Mouse (Mus musculus) natural killer cell, adult 2 months (primary cell): ENCODE measurements around the gene Cnih3.

Experiments
- DNase-seq, 2 experiments: peaks; one replicate each; pipeline ENCODE4 v3.0.0; 2022; ENCODE audit warnings: low spot score in 2 of 2

The Cnih3 gene

DNA sequence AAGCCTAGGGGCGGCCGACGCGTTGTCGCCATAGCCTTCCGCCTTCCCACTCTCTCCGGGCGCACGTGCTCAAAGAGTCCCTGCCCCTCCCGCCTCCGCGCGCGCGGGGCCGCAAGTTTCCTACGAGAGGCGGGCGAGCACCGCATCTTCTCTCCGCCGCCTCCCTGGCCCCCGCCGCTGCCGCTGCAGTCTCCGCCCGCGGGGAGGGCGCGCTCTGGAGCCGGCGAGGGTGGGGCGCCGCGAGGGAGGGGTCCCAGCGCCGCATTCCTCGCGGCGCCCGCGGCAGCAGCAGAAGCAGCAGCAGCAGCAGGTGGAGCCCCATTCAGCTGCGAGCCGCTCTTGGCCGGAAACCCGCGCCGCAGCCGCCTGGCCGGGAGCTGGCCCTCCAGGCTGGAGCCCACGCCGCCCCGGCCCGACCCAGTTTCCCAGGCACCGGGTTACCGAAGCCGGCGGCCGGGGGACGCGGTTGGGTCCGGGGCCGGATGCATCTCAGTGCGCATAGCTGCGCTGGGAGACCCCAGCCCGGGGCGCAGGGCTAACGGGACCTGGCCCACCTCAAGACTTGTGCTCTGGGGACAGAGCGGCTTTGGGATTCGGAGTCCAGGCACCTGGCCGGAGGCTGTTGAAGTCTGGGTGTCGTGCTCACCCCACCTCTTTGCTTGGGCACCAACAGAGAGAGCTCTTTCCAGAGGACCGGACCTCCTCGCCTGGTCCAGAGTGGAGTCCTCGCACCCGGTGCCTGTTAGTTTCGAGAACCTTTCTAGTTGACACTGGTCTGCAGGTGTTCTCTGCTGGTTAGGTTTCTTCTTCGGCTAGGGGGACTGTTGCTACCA is at the start of gene Cnih3:
TSS of gene Cnih3 (plus strand) at position 262 of the 833 bp plus-strand sequence.
- peak in 1 of 2 experiments; percentile 16 for DNase-seq

DNA sequence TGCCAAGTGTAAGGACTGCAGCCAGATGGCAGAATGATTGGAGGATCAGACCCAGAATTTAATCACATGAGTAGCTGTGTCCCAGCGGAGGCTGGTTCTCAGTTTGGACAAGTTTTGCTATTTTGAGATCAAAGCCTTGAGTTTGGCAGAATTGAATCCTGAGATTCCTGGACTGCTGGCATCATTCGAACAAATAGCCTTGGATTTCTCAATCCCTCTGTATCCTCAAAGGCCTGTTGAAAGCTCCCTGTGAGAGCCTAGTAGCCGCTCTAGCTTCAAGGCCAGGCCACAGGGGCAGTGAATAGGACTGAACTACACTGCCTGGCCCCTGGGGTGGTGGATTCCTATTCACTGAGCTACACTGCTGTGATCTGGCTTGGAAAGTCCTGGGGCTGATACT is 44.4 kb upstream of the Cnih3 start:
- DNase-seq: no peak

DNA sequence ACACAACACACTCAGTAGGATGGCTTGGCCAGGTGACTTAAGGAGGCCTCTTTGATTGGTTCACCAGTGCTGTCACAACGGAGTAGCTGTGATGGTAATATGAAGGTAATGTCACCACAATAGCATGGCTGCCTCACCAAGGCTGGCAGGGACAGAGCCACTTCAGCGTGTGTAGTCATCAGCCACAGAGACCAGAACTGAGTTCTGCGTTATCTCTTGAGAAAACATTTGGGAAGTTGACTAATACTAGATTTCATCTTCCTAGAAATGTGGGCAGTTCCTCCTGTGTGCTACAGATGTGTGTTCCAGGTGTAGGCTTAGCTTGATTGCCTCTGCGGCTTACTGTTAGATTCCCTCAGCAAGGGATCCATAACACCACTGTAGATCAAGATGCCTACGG is 41.7 kb upstream of the Cnih3 start:
- no peak for DNase-seq

DNA sequence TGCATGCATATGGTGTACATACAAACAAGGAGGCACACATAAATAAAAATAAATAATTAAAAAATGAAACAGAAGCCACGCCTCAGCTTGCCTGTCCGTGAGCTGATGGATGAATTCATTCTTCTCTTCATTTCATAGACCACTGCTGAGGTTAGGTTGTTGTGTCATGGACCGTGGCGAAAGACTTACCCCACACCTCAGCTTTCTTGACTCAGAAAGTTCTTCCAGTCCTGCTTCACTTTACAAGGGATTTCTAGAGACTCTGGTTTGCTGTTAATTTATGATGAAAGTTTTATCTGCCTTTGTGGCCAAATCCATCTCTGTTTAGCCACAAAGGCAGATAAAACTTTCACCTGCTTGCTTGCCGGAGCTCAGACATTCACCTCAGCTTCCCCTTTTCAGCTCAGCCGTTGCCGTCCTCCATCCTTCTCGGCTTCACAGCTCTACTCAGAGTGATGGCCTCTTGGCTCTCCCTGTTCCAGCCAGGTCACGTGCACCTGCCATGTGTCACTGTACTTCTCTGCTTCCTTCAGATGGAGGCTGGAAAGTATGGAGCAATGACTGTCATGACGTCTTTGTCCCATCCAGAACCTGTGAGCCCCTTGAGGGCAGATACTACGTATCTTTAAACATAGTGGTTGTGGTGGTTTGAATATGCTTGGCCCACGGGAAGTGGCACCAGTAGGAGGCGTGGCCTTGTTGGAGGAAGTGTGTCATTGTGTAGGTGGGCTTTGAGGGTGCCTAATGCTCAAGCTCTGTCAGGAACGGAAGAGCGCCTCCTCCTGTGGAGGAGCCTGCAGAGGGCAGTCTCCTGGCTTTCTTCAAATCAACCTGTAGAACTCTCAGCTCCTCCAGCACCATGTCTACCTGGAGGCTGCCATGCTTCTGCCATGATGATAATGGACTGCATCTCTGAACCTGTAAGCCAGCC is 40.0 kb upstream of the Cnih3 start:
- DNase-seq: no peak

DNA sequence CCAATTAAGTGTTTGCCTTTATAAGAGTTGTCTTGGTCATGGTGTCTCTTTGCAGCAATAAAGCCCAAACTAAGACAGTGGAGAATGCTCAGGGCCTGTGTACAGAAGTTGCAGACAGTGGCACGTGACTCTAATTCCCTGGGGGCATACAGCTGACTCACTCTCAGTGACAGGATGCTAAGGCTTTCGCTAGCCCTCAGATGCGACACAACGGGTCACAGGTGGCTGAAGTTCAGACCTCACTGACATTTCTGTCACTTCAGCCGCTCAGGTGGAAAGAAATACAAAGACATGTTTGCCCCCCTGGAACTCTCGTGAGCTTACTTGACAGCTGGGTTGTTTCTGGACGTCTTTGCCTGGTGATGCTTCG is 39.4 kb upstream of the Cnih3 start:
- DNase-seq: peak in 1 of 2 experiments; percentile 49

DNA sequence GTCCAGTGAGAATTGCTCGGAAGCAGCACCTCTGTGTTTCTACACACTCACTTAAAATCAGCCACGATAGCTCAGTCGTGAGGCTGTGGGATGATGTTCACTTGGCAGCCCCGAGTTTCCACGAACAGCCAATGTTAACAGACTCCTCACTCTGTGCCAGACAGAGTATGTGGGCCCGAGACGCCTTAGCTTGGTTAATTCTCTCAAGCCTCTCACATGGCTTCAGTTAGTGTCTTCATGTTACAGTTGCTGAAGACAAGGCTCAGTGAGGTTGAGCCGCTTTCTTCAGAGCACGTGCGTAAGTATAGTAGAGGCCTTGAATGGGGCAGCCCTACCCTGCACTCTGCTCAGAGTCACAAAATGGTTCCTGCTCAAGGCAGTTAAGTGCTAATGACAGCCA is 38.1 kb upstream of the Cnih3 start:
- DNase-seq: no peak

DNA sequence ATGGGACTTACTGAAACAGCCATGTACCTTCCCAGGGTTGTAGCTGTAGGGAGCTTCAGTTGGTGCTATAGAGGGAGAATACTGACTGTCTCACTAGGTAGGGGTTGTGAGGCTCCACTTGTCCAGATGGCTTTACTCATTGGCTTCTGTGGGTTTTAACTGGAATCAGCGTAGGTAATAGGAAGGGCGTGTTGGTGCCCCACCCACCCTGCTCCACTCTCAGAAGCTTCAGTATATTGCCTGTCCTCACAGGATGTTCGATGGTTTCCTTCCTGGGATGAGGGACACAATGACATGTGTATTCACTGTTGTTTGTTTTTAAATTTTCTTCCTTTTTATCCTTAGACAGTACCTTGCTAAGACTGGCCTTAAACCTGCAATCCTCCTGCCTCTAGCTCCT is 37.1 kb upstream of the Cnih3 start:
- no peak for DNase-seq

DNA sequence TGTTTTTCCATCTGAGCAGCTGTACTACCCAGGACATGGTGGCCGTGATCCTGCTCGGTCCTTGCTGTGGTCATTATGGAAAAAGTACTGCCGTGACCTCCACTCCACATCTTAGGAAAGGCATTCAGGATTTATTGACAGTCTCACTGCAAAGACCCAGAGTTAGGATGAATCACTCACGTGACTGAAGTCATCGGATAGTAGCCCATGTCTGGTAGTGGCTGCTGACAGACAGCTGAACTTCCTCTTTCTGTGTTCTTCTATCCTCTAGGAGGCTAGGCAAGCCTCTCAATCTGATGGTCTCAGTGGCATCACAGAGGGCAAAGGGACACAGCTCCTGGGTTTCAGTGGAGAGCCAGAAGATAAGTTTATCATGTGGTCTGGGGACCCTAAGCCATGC is 35.9 kb upstream of the Cnih3 start:
- DNase-seq: peak in 1 of 2 experiments; percentile 19

DNA sequence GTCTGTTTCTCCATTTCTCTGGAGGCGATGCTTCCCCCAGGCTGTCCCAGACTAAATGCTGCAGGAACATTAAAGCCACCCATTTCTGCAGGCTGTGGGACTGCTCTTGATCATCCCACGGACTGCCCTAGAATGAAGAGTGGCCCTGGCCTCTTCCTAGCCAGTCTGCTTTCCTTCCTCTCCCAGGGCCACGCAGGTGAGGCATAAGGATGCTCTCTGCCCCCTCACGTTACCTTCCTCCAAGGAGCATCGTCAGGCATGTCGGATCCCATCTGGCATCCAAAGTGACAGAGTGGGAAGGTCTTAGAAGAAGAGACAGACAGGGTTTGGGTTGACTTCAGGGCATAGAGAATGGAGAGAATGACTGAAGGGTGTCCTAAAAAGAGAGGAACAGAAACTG is 33.0 kb upstream of the Cnih3 start:
- DNase-seq: no peak

DNA sequence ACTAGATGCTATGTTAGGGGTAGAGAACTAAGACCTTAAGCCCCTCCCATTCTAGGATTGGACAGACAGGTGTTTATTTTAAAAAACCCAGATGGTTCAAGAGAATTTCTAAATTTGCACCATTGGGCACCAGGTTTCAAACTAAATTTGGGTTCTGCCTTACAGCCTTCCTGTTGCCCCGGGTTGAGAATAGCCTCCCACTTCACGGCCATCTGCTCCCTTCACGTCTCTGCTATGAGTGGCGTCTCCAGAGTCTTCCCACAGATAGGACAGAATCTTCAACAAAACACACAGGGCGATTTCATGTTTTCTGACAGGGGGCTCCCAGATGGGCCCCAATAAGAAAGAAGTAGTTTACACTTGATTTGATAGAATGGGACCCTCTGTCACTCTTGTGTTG is 31.3 kb upstream of the Cnih3 start:
- DNase-seq: no peak

DNA sequence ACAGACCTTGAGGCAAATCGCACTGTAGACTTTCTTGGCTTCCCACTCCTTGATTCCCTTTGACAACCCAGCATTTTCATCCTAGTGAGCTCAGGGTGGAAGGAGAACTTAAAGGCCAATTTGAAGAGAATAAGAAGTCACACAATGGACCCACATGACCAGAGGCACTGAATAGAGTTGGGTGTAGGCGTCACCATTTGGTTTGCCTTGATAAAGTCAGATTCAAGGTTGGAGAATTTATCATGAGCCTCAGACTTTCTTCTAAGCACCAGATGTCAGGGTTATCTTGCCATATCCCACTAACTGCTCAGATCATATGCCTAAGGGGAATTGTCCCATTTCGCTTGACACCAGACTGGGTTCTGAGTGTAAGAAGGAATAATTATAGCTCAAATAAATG is 29.3 kb upstream of the Cnih3 start:
- no peak for DNase-seq

DNA sequence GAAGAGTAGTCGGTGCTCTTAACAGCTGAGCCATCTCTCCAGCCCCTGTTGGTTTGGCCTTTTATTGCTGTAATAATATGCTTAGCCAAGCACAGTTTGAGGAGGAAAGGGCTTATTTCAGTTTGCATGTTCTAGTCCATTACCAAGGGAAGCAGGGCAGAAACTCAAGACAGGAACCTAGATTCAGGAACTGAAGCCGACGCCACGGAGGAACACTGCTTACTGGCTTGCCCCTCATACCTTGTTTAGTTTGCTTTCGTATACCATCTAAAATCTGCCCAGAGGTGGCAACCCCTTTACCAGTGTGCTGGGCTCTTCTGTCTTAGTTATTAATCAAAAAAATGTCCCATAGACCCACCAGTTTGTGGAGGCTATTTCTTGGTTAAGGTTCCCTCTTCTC is 25.3 kb upstream of the Cnih3 start:
- DNase-seq: no peak

DNA sequence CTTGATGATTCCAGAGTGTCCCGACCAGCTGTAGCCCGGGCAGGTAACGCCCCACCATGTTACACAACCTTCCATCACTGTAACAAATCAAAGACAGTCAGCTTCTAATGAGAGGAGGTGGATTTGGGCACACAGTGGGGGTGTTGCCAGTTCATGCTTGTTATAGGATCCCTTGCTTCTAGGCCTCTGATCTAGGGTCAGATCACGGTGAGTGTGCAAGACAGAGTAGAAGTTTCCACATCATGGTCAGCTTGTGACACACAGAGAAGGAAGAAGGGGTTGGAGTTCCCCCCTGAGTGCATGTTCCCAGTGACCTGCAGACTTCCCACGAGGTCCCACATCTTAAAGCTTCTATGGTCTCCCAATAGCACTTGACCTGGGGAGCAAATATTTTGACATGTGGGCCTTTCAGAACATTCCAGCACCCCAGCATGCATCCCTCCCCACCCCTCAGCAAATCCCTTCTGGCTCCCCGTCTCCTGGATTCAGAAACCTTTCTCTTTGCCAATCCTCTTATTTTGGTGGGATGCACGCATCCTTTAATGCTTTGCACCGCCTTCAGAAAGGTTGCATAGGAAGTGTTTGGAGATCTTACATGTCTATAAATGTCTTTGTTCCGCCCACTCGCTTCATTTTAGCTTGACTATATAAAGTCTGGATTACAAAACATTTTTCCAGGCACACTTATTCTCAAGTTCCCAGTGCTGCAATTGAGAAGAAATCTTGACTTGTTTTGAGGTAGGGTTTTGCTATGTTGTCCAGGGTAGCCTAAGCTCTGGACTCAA is 24.6 kb upstream of the Cnih3 start:
- DNase-seq: no peak

DNA sequence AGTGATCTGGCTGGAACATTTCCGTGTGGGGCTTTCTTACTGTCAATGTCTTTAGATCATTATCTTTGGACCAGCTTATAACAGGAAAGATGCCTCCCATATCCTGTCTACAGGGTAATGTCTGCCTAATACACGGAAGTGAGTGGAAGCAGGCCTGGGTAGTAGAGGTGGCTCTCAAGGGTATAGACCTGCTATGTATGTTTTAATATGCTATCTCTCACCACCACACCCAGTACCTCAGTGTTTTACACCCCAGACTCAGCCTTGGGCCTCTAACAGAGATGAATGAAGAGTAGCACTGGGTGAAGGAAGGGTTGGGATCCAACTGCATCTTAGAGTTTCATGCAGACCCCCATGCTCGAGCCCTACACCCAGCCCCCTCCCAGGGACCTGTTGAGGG is 23.3 kb upstream of the Cnih3 start:
- DNase-seq: no peak

DNA sequence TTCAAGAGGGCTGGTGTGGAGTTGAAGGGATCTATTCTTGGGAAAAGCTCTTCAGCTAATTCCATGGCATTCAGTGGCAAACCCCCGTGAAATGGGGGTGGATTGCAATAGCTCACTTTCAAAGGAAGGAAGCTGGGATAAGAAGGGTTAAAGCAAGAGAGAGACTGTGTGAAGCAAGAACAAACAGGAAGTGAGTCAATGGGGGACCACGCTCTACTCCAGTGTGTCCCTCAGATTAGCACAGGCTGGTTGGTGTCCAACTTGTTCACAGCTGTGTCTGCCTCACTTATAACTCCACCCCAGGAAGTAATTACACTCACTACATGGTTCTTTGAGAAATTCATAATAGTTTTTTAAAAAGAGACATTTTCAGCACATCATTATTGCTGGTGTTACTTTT is 19.8 kb upstream of the Cnih3 start:
- peak; percentile 23 to 34 for DNase-seq

DNA sequence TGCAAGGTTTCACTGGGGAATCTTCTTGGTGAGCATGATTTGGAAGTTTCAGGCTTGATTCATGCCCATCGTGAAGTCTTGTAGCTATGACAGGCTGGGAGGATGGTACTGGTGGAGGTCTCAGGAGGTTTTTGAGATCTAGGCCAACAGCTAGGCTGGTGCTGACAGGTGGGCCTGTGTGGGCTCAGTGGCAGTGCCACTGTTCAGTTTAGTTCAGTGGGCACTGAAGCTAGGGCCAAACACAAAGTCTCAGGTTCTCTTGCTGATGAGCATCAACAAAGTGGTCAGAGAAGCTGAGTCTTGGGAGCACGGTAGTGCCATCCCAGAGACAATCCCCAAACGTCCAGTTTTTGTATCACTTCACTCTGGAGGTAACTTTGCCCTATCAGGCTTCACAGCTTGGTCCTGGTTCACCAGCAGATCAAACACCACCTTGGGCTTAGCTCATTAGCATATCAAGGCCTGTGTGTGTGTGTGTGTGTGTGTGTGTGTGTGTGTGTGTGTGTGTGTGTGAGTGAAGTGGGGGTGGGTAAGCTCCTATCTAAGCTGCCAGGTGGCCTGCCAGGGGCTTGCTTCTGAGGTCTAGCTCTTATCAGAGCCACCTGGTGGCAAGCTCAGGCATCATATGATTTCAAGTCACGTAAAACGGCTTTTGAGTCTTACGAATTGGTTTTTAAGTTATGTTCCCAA is 18.0 kb upstream of the Cnih3 start:
- DNase-seq: no peak

DNA sequence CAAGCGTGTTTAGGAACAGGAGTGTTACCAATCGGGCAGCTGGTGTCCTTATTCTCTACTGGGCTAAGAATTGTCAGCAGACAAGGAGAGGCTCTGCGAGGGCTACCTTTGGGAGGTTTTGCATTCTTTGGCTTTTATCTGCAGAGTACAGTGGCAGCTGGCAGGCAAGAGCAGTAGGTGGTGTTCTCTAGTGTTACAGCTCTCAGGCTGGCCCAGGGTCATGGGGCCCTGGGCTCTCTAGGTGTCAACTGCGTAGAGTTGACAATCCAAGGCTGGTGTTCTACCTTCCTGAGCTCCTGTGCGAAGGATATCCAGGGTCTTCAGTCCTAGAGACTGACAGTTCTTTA is 17.4 kb upstream of the Cnih3 start:
- no peak for DNase-seq

DNA sequence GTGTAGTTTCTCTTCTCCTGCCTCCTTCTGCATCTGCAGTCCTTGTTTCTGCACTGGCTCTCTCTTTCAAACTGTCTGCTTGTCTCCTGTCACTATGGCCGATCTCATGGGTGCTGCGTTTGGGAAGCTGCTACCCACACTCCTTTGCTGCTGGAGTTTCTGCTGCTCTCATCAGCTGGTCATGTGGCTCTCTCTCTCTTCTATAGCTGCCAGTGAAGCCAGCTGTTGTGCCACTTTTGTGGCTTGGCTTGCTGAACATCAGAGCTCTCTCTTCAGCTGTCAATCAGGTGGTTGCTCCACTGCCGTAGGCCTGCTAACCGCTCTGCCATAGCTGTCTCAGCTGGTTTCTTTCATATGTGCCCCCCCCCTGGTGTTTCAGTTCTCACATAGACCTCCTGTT is 17.0 kb upstream of the Cnih3 start:
- DNase-seq: peak; percentile 17 to 25

DNA sequence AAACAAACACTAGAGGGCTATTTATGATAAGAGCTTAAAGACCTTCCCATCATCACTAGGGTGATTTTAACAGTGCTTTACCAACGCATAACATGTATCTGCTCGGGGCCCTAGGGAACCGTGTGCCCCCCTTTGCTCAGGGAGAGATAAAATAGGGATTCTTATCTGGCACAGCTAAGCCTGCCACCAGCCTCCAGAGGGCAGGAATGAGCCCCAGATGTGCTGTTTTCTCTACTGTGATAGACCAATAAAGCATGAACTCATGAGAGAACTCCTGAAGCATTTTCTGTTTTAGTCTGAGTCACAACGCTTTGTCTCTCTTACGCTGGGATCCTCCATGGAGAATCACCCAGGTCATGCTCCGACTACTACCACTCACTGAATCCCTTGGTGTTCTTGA is 15.6 kb upstream of the Cnih3 start:
- DNase-seq: no peak

DNA sequence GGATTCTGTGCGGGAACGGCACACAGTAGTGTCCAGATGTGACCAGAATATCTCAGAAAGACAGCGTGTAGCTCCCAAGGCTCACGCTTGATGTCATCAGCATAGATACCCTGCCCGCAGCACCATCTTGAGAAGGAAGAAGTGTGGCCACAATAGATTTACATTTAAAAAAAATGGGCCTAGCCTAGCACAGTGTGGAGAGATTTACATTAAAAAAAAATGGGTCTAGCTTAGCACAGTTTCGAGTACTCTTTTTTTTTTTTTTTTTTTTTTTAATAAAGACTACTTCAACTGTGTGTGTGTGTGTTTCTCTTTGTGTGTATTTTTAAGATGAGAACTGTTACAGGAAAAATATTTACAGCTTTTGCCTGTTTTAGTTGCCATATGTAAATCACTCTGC is 13.3 kb upstream of the Cnih3 start:
- DNase-seq: no peak

DNA sequence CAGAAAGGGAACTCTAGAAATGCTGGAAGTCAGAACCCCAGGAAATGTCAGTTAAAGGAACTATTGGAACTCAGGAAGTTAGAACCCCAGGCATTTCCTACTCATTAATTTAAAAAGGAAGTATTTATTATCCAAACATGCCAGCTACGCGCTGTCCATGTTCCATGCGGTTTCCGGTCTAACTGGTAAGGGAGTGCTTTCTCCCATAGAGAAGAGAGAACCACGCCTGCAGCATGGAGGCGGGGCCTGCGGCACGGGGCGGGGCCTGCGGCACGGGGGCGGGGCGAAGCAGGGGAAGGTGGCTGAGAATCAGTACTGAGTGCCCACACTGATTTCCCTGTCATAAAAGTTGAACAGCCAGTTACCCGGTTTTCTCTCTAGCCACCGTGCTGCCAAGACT is 6.9 kb upstream of the Cnih3 start:
- no peak for DNase-seq

DNA sequence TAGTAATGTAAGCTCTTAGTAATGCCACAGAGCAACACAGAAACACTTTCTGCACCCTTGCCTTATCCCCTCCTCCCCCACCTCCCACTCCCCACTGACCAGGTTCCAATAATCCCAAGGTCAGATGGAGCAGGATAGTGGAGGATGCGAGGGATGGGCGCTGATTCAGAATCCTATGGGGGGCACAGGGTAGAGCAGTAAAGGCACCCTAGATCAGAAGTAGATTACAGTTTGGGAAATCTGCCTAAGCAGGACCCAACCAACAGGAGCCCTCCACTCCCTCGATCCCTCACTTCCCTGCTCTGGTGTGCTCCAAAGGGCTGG is 423 bp upstream of the Cnih3 start:
- DNase-seq: no peak
